Mouse (Mus musculus) heart, postnatal 0 days (tissue): ENCODE results near the gene Arhgef2. TPM values are rescaled to one million over a fixed set of nuclear protein-coding genes. Genes with fewer than 3 reads are reported as not detected.

Experiments used
- ATAC-seq: fragments of 200-750 bp; cut with Nextera tagmentation; 2 replicates; pipeline ENCODE4 v1.8.0; 2017; ENCODE audit warnings: low read depth, moderate number of reproducible peaks, moderate library complexity; ENCODE audit not compliant: insufficient read depth
- DNase-seq: peaks from one replicate; pipeline ENCODE4 v3.0.0-alpha.2; 2016; ENCODE audit warnings: low spot score
- H3K27ac ChIP-seq: fragments of 300-500 bp; sonication (generic); 2 replicates; pipeline ENCODE4 v1.5.1; 2014; ENCODE audit warnings: low read depth, mild to moderate bottlenecking
- H3K27me3 ChIP-seq: fragments of 300-500 bp; sonication (generic); 2 replicates; pipeline ENCODE4 v1.6.1; 2014; ENCODE audit warnings: low read length, mixed read lengths; ENCODE audit not compliant: control insufficient read depth, insufficient read depth
- H3K36me3 ChIP-seq: fragments of 300-500 bp; sonication (generic); replicated peaks from 2 replicates; pipeline ENCODE4 v1.6.1; 2014; ENCODE audit warnings: low read length, mixed read lengths; ENCODE audit not compliant: control insufficient read depth, insufficient read depth
- H3K4me1 ChIP-seq: fragments of 300-500 bp; sonication (generic); 2 replicates; pipeline ENCODE4 v1.6.1; 2014; ENCODE audit warnings: antibody characterized with exemption; ENCODE audit not compliant: control insufficient read depth, insufficient read depth
- H3K4me2 ChIP-seq: fragments of 300-500 bp; sonication (generic); 2 replicates; pipeline ENCODE4 v1.6.1; 2014; ENCODE audit warnings: low read depth, mild to moderate bottlenecking, low read length, moderate library complexity
- H3K4me3 ChIP-seq: fragments of 300-500 bp; sonication (generic); 2 replicates; pipeline ENCODE4 v1.5.1; 2014; ENCODE audit warnings: low read depth, low read length
- H3K9ac ChIP-seq: fragments of 300-500 bp; sonication (generic); replicated peaks from 2 replicates; pipeline ENCODE4 v1.6.1; 2014; ENCODE audit warnings: low read depth, low read length, mixed read lengths
- H3K9me3 ChIP-seq: fragments of 300-500 bp; sonication (generic); replicated peaks from 2 replicates; pipeline ENCODE4 v1.6.1; 2016; ENCODE audit warnings: low read length; ENCODE audit not compliant: control insufficient read depth
- CTCF ChIP-seq: IDR thresholded peaks from 2 replicates; pipeline ENCODE4 v1.5.1; 2016; ENCODE audit warnings: antibody characterized with exemption, control low read depth, low read depth
- EP300 ChIP-seq: IDR thresholded peaks from 2 replicates; pipeline ENCODE4 v1.6.1; 2016; ENCODE audit warnings: antibody characterized with exemption, low read depth
- WGBS: fragments of 180-500 bp; shearing (Covaris S2); extraction: QIAGEN DNeasy Blood & Tissue Kit; methylation state at CpG from one replicate; pipeline ENCODE4 v1.1.7; 2014; 5-methylcytosine and 5-hydroxymethylcytosine counted together
- polyA plus RNA-seq: library from polyadenylated mRNA; unstranded; fragments of >200 nt; fragmentation: Nextera tagmentation; extraction: Ambion mirVana; gene quantifications from 2 replicates; pipeline ENCODE4 v1.2.1, GENCODE M21; 2015
- total RNA-seq: library from RNA; depleted of rRNA; stranded (reverse); fragments of >200 nt; gene quantifications from 2 replicates; pipeline ENCODE4 v1.2.3, GENCODE M21; 2014; ENCODE audit warnings: low replicate concordance

The Arhgef2 gene
- total and polyA plus RNA-seq, 2 experiments from 2014 or later = 56.1 to 146 TPM

- Histone ChIP-seq H3K9ac (no peak overlapping the region), H3K9me3 (no peaks in the 10 kb centered on the region), H3K4me1 (peaks cover 5% of the 10 kb centered on the region), H3K36me3 (no peaks in the 10 kb centered on the region), H3K27ac (no peak overlapping the region), H3K4me2 (no peak overlapping the region), H3K4me3 (no peak overlapping the region), H3K27me3 (no peaks in the 10 kb centered on the region)
- ATAC-seq (no peak), DNase-seq (no peak)
- 48% methylated on average over 4 of the region's 4 CpGs for WGBS
- TF ChIP-seq EP300 (no peak), CTCF (no peak)
Observed at GRCm38 (mm10) chr3:88602466-88602865, 3.3 kb upstream of the Arhgef2 start.

- no peak overlapping the region for H3K4me3 ChIP-seq
- H3K9ac ChIP-seq = no peak overlapping the region
- no peaks in the 10 kb centered on the region for H3K36me3 ChIP-seq
- no peak overlapping the region for H3K4me2 ChIP-seq
- H3K4me1 ChIP-seq = peaks cover 5% of the 10 kb centered on the region
- H3K27ac ChIP-seq = peak overlapping the region; percentile 47; the same call in 1 of the 2 replicates
- TF ChIP-seq CTCF (peak; percentile 81), EP300 (peak; percentile 98)
- 24% methylated on average over 6 of the region's 6 CpGs for whole genome bisulfite sequencing
- no peaks in the 10 kb centered on the region for H3K27me3 ChIP-seq
- ATAC-seq (peak; percentile 84), DNase-seq (peak; percentile 90)
- no peaks in the 10 kb centered on the region for H3K9me3 ChIP-seq
Observed at GRCm38 (mm10) chr3:88603714-88604161, 2.0 kb upstream of the Arhgef2 start.

GRCm38 (mm10) chr3:88604863-88605262, 903 bp upstream of the Arhgef2 start:
- H3K9ac ChIP-seq = no peak overlapping the region
- H3K27ac ChIP-seq = 0 out of 2 replicates have a peak overlapping the region, but pooled peaks have one; percentile 47
- no peaks in the 10 kb centered on the region for H3K36me3 ChIP-seq
- H3K4me2 ChIP-seq = no peak overlapping the region
- no peak for TF ChIP-seq EP300
- TF ChIP-seq CTCF = no peak
- ATAC-seq (no peak), DNase-seq (no peak)
- peaks cover 5% of the 10 kb centered on the region for H3K4me1 ChIP-seq
- 85% methylated on average over 7 of the region's 7 CpGs for WGBS
- no peaks in the 10 kb centered on the region for H3K9me3 ChIP-seq
- H3K4me3 ChIP-seq = no peak overlapping the region
- H3K27me3 ChIP-seq = no peaks in the 10 kb centered on the region

- H3K9me3 ChIP-seq = no peaks in the 10 kb centered on the region
- peaks cover 5% of the 10 kb centered on the region for H3K4me1 ChIP-seq
- peak; percentile 89 for DNase-seq
- 0% methylated on average over 20 of the region's 20 CpGs for WGBS
- H3K9ac ChIP-seq = 0 out of 2 replicates have a peak overlapping the region, but pooled peaks have one; percentile 20
- TF ChIP-seq CTCF = peak; percentile 99
- no peak for TF ChIP-seq EP300
- peak overlapping the region; percentile 29 for H3K4me3 ChIP-seq
- H3K4me2 ChIP-seq = peak overlapping the region; percentile 62
- H3K36me3 ChIP-seq = no peaks in the 10 kb centered on the region
- H3K27ac ChIP-seq = peak overlapping the region; percentile 23; the same call in 1 of the 2 replicates
- peak; percentile 84 for ATAC-seq
- H3K27me3 ChIP-seq = no peaks in the 10 kb centered on the region
Observed at GRCm38 (mm10) chr3:88607065-88607757, 1.4 kb downstream of the Arhgef2 start.

- Histone ChIP-seq H3K4me2 (peak overlapping the region; percentile 62), H3K27ac (peak overlapping the region; percentile 14; the same call in 1 of the 2 replicates), H3K27me3 (no peaks in the 10 kb centered on the region), H3K9me3 (no peaks in the 10 kb centered on the region), H3K4me1 (peaks cover 5% of the 10 kb centered on the region), H3K36me3 (no peaks in the 10 kb centered on the region), H3K9ac (0 out of 2 replicates have a peak overlapping the region, but pooled peaks have one; percentile 8), H3K4me3 (peak overlapping the region; percentile 29)
- DNase-seq = no peak
- ATAC-seq = no peak
- TF ChIP-seq EP300 (no peak), CTCF (no peak)
- WGBS = 18% methylated on average over 10 of the region's 10 CpGs
Observed at GRCm38 (mm10) chr3:88607758-88608138, 2.0 kb downstream of the Arhgef2 start.
